ENCODE assay signal across 24 mouse cellular contexts in genomic region chr8:108880101-108880500, GRCm38 (mm10).
"Had no signal": no experiment of that assay in that cellular context is flagged by ENCODE, and none has a peak within 500 bp of the region (broad histone marks: within the 10 kb centered on the region; RNA-seq: fewer than 3 reads in every experiment).

No protein-coding gene starts in this region.

- H3K27ac ChIP-seq: heart, adult 2 months; heart, embryonic 13.5 days; heart, embryonic 15.5 days; hindbrain, embryonic 12.5 days; hindbrain, embryonic 14.5 days; layer of hippocampus, adult 2 months; left cerebral cortex, adult 2 months; limb, embryonic 13.5 days; limb, embryonic 15.5 days had no signal

- H3K4me2 ChIP-seq: heart, embryonic 11.5 days; heart, embryonic 13.5 days; heart, embryonic 15.5 days; hindbrain, embryonic 12.5 days; hindbrain, embryonic 14.5 days; limb, embryonic 13.5 days; limb, embryonic 15.5 days had no signal

- ATAC-seq: forebrain, postnatal 0 days; hindbrain, embryonic 16.5 days; intestine, postnatal 0 days had no signal

- H3K9me3 ChIP-seq: heart, embryonic 13.5 days; heart, embryonic 15.5 days; hindbrain, embryonic 10.5 days; hindbrain, embryonic 12.5 days; limb, embryonic 13.5 days; limb, embryonic 15.5 days had no signal

- H3K36me3 ChIP-seq: heart, embryonic 15.5 days; limb, embryonic 15.5 days had no signal

- H3K4me3 ChIP-seq: heart, adult 2 months; heart, embryonic 13.5 days; heart, embryonic 15.5 days; hindbrain, embryonic 10.5 days; hindbrain, embryonic 12.5 days; layer of hippocampus, adult 2 months; left cerebral cortex, adult 2 months; limb, embryonic 13.5 days; limb, embryonic 15.5 days had no signal

- H3K27me3 ChIP-seq: heart, embryonic 13.5 days; heart, embryonic 15.5 days; hindbrain, embryonic 12.5 days; limb, embryonic 13.5 days; limb, embryonic 15.5 days had no signal

- H3K9ac ChIP-seq: forebrain, postnatal 0 days; heart, embryonic 13.5 days; heart, embryonic 15.5 days; hindbrain, embryonic 12.5 days; hindbrain, embryonic 14.5 days; limb, embryonic 13.5 days; limb, embryonic 15.5 days had no signal

- DNase-seq: forebrain, postnatal 0 days; gastrocnemius, postnatal 14 days; gastrocnemius, postnatal 36 days; heart, adult 11 months; heart, adult 2 months; heart, postnatal 4 days; kidney, adult 18-20 months; kidney, adult 8-10 months; kidney, postnatal 10 days; kidney, postnatal 25 days; kidney, postnatal 4 days; left cerebral cortex, postnatal 4 days had no signal
